Mouse (Mus musculus): ENCODE results near the gene Efhc2.

Gene Efhc2

GRCm38 (mm10) chrX:17319126-17319583 lies at the start of gene Efhc2:
Gene Efhc2, minus strand, starts transcription at chrX:17319368.
- no peak for DNase-seq (ENCODE audit: extremely low read depth, low read depth, low spot score)

GRCm38 (mm10) chrX:17365114-17365513 lies 45.9 kb upstream of the Efhc2 start:
- no peak for DNase-seq (ENCODE audit: extremely low read depth, low read depth, low spot score)

GRCm38 (mm10) chrX:17300349-17300880 lies 18.8 kb downstream of the Efhc2 start:
- DNase-seq (ENCODE audit: extremely low read depth, low read depth, low spot score) = no peak

GRCm38 (mm10) chrX:17283899-17284298 lies 35.3 kb downstream of the Efhc2 start:
- no peak for DNase-seq (ENCODE audit: extremely low read depth, low read depth, low spot score)

- DNase-seq (ENCODE audit: extremely low read depth, low read depth, low spot score) = no peak
These were observed 94.0 kb downstream of the Efhc2 start for GRCm38 (mm10) chrX:17225141-17225540.

- DNase-seq (ENCODE audit: extremely low read depth, low read depth, low spot score) = no peak
These were observed 101.7 kb downstream of the Efhc2 start for GRCm38 (mm10) chrX:17217451-17217850.

GRCm38 (mm10) chrX:17213515-17213914 lies 105.7 kb downstream of the Efhc2 start:
- no peak for DNase-seq (ENCODE audit: extremely low read depth, low read depth, low spot score)

- no peak for DNase-seq (ENCODE audit: extremely low read depth, low read depth, low spot score)
These were observed 143.4 kb downstream of the Efhc2 start for GRCm38 (mm10) chrX:17175748-17176147.

- DNase-seq (ENCODE audit: extremely low read depth, low read depth, low spot score) = no peak
These were observed 153.5 kb downstream of the Efhc2 start for GRCm38 (mm10) chrX:17165638-17166037.

Measured in fat pad, adult 2 months (tissue).